Mouse (Mus musculus): ENCODE measurements around the gene Slc25a17.

Slc25a17 gene

GRCm38 (mm10) chr15:81352638-81353037, 8.0 kb downstream of the Slc25a17 start:
- DNase-seq = no peak

- no peak for DNase-seq
Measured at GRCm38 (mm10) chr15:81350401-81350800, 10.2 kb downstream of the Slc25a17 start.

- DNase-seq = no peak
Measured at GRCm38 (mm10) chr15:81348366-81348765, 12.2 kb downstream of the Slc25a17 start.

- no peak for DNase-seq
Measured at GRCm38 (mm10) chr15:81347466-81347865, 13.1 kb downstream of the Slc25a17 start.

- DNase-seq = no peak
Measured at GRCm38 (mm10) chr15:81341426-81341825, 19.2 kb downstream of the Slc25a17 start.

GRCm38 (mm10) chr15:81339158-81339557, 21.5 kb downstream of the Slc25a17 start:
- DNase-seq = no peak

GRCm38 (mm10) chr15:81336466-81336865, 24.1 kb downstream of the Slc25a17 start:
- DNase-seq = no peak

GRCm38 (mm10) chr15:81332517-81332916, 28.1 kb downstream of the Slc25a17 start:
- DNase-seq = no peak

- DNase-seq = peak in 1 of 2 experiments; percentile 20
Measured at GRCm38 (mm10) chr15:81330816-81331433, 29.7 kb downstream of the Slc25a17 start.

GRCm38 (mm10) chr15:81329721-81330369, 30.8 kb downstream of the Slc25a17 start:
- DNase-seq = peak in 1 of 2 experiments; percentile 22

GRCm38 (mm10) chr15:81327501-81327900, 33.1 kb downstream of the Slc25a17 start:
- DNase-seq = peak; percentile 48 to 56

GRCm38 (mm10) chr15:81324979-81325378, 35.6 kb downstream of the Slc25a17 start:
- DNase-seq = no peak

GRCm38 (mm10) chr15:81320137-81320536, 40.5 kb downstream of the Slc25a17 start:
- DNase-seq = no peak

GRCm38 (mm10) chr15:81319462-81319861, 41.1 kb downstream of the Slc25a17 start:
- no peak for DNase-seq

- no peak for DNase-seq
Measured at GRCm38 (mm10) chr15:81313928-81314327, 46.7 kb downstream of the Slc25a17 start.

GRCm38 (mm10) chr15:81311026-81311425, 49.6 kb downstream of the Slc25a17 start:
- DNase-seq = no peak

GRCm38 (mm10) chr15:81310353-81310752, 50.3 kb downstream of the Slc25a17 start:
- no peak for DNase-seq

- DNase-seq = no peak
Measured at GRCm38 (mm10) chr15:81308038-81308437, 52.6 kb downstream of the Slc25a17 start.

- peak; percentile 38 to 44 for DNase-seq
Measured at GRCm38 (mm10) chr15:81306501-81306900, 54.1 kb downstream of the Slc25a17 start.

GRCm38 (mm10) chr15:81305035-81305434, 55.6 kb downstream of the Slc25a17 start:
- no peak for DNase-seq

- no peak for DNase-seq
Measured at GRCm38 (mm10) chr15:81304006-81304405, 56.6 kb downstream of the Slc25a17 start.

- peak; percentile 31 to 32 for DNase-seq
Measured at GRCm38 (mm10) chr15:81302151-81302808, 58.3 kb downstream of the Slc25a17 start.

GRCm38 (mm10) chr15:81301193-81302070, 59.2 kb downstream of the Slc25a17 start:
- no peak for DNase-seq
